Mouse (Mus musculus): ENCODE measurements around the gene Tmem239.
A peak's percentile ranks its signal among the peaks of the same experiment; 100 is the strongest.

Tmem239 gene

GRCm38 (mm10) chr2:130451086-130451726, 44.9 kb downstream of the Tmem239 start:
- DNase-seq (ENCODE audit: low spot score in 2 of 2): no peak

- no peak for DNase-seq (ENCODE audit: low spot score in 2 of 2)
Observed at GRCm38 (mm10) chr2:130451727-130452090, 45.4 kb downstream of the Tmem239 start.

- DNase-seq (ENCODE audit: low spot score in 2 of 2): no peak
Observed at GRCm38 (mm10) chr2:130452266-130452665, 46.0 kb downstream of the Tmem239 start.

GRCm38 (mm10) chr2:130453421-130453820, 47.1 kb downstream of the Tmem239 start:
- DNase-seq (ENCODE audit: low spot score in 2 of 2): no peak

GRCm38 (mm10) chr2:130454748-130455370, 48.6 kb downstream of the Tmem239 start:
- DNase-seq (ENCODE audit: low spot score in 2 of 2): peak in 1 of 2 experiments; percentile 57
